Mouse (Mus musculus): ENCODE measurements at regions not wholly inside any gene's neighbourhood (a gene's known extent, or its start where the extent isn't known, plus 50 kb on each side); places are given as distances from the start of the nearest gene placed in this dataset.

DNA sequence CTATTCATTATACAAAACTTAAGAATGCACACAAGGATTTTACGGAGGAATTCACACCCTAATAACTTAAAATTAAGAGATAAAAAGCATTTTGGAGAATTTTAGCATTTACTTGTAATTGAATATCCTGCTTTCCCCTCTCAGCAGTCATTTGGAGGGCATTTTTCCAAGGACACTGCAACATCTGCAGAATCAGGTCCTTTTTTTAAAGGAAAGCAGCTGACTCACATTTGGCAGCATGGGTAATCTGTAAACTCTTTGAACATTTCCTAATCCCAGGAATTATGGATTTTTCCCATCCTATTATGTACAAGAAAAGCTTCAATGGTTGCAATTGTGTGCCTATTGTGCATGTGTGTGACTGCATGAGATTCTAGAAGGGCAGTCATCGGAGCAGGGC lies 112.0 kb downstream of the Gm19410 start:
- peaks cover 19% of the 10 kb centered on the region for H3K4me1 ChIP-seq
- H3K4me3 ChIP-seq (replicated peaks) = no peak overlapping the region
- H3K36me3 ChIP-seq (replicated peaks) = no peaks in the 10 kb centered on the region
- WGBS = 76% methylated on average over 2 of the region's 2 CpGs
- H3K9me3 ChIP-seq = no peaks in the 10 kb centered on the region
- no peak overlapping the region for H3K27ac ChIP-seq
- H3K27me3 ChIP-seq = no peaks in the 10 kb centered on the region
- no peak overlapping the region for H3K9ac ChIP-seq
- H3K4me2 ChIP-seq = no peak overlapping the region
- ATAC-seq (ENCODE audit: low FRiP score) = no peak

- Histone ChIP-seq H3K4me3 (replicated peaks) (no peak overlapping the region), H3K4me1 (peaks cover 19% of the 10 kb centered on the region), H3K36me3 (replicated peaks) (no peaks in the 10 kb centered on the region), H3K27me3 (no peaks in the 10 kb centered on the region), H3K9me3 (no peaks in the 10 kb centered on the region), H3K9ac (no peak overlapping the region), H3K4me2 (no peak overlapping the region), H3K27ac (no peak overlapping the region)
- 79% methylated on average over 5 of the region's 5 CpGs for WGBS
- no peak for ATAC-seq (ENCODE audit: low FRiP score)
Observed at GRCm38 (mm10) chr8:35881810-35882209, 116.2 kb downstream of the Gm19410 start.

- Histone ChIP-seq H3K36me3 (replicated peaks) (no peaks in the 10 kb centered on the region), H3K27ac (peak overlapping the region; percentile 74), H3K27me3 (no peaks in the 10 kb centered on the region), H3K9ac (peak overlapping the region; percentile 38; the same call in 1 of the 2 replicates), H3K4me2 (peak overlapping the region; percentile 31), H3K4me1 (peaks cover 14% of the 10 kb centered on the region), H3K9me3 (no peaks in the 10 kb centered on the region), H3K4me3 (replicated peaks) (no peak overlapping the region)
- ATAC-seq (ENCODE audit: low FRiP score) = peak; percentile 84
- 15% methylated on average over 12 of the region's 12 CpGs for WGBS
Observed at GRCm38 (mm10) chr8:35882638-35883455, 117.3 kb downstream of the Gm19410 start.

DNA sequence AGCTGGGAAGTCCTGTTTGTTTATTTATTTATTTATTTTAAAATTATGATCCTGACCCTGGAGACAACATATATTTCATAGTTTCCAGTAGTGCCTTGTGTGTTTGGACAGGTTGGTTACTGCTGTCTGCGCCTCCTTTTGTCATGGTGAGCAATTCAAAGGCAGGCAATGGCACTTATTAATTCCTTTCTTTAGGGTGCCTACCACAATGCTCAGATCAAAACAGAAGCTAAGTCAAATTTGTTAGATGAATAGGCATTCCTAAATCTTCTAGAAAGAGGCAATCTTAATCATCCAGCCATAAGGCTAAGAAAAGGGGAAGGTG lies 117.8 kb downstream of the Gm19410 start:
- peak overlapping the region; percentile 31 for H3K4me2 ChIP-seq
- H3K27ac ChIP-seq = peak overlapping the region; percentile 74
- H3K9ac ChIP-seq = no peak overlapping the region
- WGBS = 42% methylated on average over 1 of the region's 1 CpGs
- H3K36me3 ChIP-seq (replicated peaks) = no peaks in the 10 kb centered on the region
- H3K4me1 ChIP-seq = peaks cover 14% of the 10 kb centered on the region
- ATAC-seq (ENCODE audit: low FRiP score) = peak; percentile 51; the same call in 1 of the 2 replicates
- no peak overlapping the region for H3K4me3 ChIP-seq (replicated peaks)
- no peaks in the 10 kb centered on the region for H3K27me3 ChIP-seq
- H3K9me3 ChIP-seq = no peaks in the 10 kb centered on the region

- Histone ChIP-seq H3K27ac (no peak overlapping the region), H3K27me3 (no peaks in the 10 kb centered on the region), H3K36me3 (replicated peaks) (no peaks in the 10 kb centered on the region), H3K4me2 (no peak overlapping the region), H3K9ac (no peak overlapping the region), H3K9me3 (no peaks in the 10 kb centered on the region), H3K4me1 (peaks cover 19% of the 10 kb centered on the region), H3K4me3 (replicated peaks) (no peak overlapping the region)
- no peak for ATAC-seq (ENCODE audit: low FRiP score)
- 86% methylated on average over 6 of the region's 6 CpGs for WGBS
Observed at GRCm38 (mm10) chr8:35884545-35884944, 119.0 kb downstream of the Gm19410 start.

- no peak for ATAC-seq (ENCODE audit: low FRiP score)
- Histone ChIP-seq H3K27me3 (no peaks in the 10 kb centered on the region), H3K9ac (no peak overlapping the region), H3K36me3 (replicated peaks) (no peaks in the 10 kb centered on the region), H3K4me2 (no peak overlapping the region), H3K4me3 (replicated peaks) (no peak overlapping the region), H3K27ac (no peak overlapping the region), H3K9me3 (no peaks in the 10 kb centered on the region), H3K4me1 (peaks cover 5% of the 10 kb centered on the region; the same call in 1 of the 2 replicates)
- 89% methylated on average over 4 of the region's 4 CpGs for WGBS
Observed at GRCm38 (mm10) chr8:35890083-35890482, 124.5 kb downstream of the Gm19410 start.

GRCm38 (mm10) chr8:35891769-35892168 lies 126.2 kb downstream of the Gm19410 start:
- ATAC-seq (ENCODE audit: low FRiP score) = no peak
- Histone ChIP-seq H3K4me1 (peaks cover 5% of the 10 kb centered on the region; the same call in 1 of the 2 replicates), H3K9ac (no peak overlapping the region), H3K4me2 (no peak overlapping the region), H3K27me3 (no peaks in the 10 kb centered on the region), H3K4me3 (replicated peaks) (no peak overlapping the region), H3K36me3 (replicated peaks) (no peaks in the 10 kb centered on the region), H3K27ac (no peak overlapping the region), H3K9me3 (no peaks in the 10 kb centered on the region)
- 89% methylated on average over 6 of the region's 6 CpGs for WGBS

- H3K4me1 ChIP-seq = no peaks in the 10 kb centered on the region
- no peak overlapping the region for H3K9ac ChIP-seq
- H3K36me3 ChIP-seq (replicated peaks) = no peaks in the 10 kb centered on the region
- H3K4me2 ChIP-seq = no peak overlapping the region
- ATAC-seq (ENCODE audit: low FRiP score) = no peak
- H3K27ac ChIP-seq = no peak overlapping the region
- H3K27me3 ChIP-seq = no peaks in the 10 kb centered on the region
- 87% methylated on average over 3 of the region's 3 CpGs for WGBS
- H3K4me3 ChIP-seq (replicated peaks) = no peak overlapping the region
- no peaks in the 10 kb centered on the region for H3K9me3 ChIP-seq
Observed at GRCm38 (mm10) chr8:35898493-35898892, 132.9 kb downstream of the Gm19410 start.

- H3K27me3 ChIP-seq = no peaks in the 10 kb centered on the region
- WGBS = 93% methylated on average over 7 of the region's 7 CpGs
- H3K27ac ChIP-seq = no peak overlapping the region
Observed at GRCm38 (mm10) chr8:35901490-35901889, 135.9 kb downstream of the Gm19410 start.

DNA sequence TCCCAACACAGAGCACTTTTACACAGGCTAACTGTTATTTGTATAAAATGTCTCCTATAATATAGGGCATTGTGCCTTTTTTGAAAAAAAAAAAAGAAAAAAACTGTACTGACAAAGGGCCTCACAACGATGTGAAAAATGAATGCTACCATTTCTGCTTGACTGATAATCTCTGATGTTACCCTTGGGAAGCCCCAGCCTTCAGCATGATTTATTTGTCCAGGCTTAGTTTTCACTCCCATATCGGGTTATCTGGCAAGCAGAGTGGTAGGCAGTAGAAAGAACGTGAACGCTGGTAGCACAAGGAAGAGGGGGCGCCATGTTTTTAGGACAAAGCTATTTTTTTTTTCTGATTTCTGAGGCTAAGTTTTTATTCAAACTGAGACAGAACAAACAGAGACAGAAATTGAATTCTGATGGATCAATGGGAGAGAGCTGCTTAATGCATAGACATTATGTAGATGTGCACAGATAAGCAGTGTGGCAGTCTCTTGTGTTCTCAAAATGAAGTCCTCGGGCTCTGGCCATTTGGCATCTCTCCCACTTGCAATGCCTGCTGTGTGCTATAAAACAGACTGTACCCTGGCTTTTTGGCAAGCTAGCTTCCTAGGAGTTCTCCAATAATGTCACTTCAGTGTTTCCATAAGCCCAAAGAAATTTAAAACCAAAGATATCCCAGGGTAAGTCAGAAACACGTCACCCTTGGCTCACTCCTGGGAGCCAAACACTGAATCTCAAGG lies 139.3 kb downstream of the Gm19410 start:
- Histone ChIP-seq H3K9me3 (no peaks in the 10 kb centered on the region), H3K4me2 (no peak overlapping the region), H3K36me3 (replicated peaks) (no peaks in the 10 kb centered on the region), H3K9ac (no peak overlapping the region), H3K27ac (no peak overlapping the region), H3K4me3 (replicated peaks) (no peak overlapping the region), H3K27me3 (no peaks in the 10 kb centered on the region), H3K4me1 (no peaks in the 10 kb centered on the region)
- WGBS = 81% methylated on average over 7 of the region's 7 CpGs
- ATAC-seq (ENCODE audit: low FRiP score) = no peak

More at GRCm38 (mm10) chr8:35901490-35901889, 135.9 kb downstream of the Gm19410 start:
- Histone ChIP-seq H3K4me2 (no peak overlapping the region), H3K4me1 (no peaks in the 10 kb centered on the region), H3K4me3 (replicated peaks) (no peak overlapping the region), H3K9ac (no peak overlapping the region), H3K9me3 (no peaks in the 10 kb centered on the region), H3K36me3 (replicated peaks) (no peaks in the 10 kb centered on the region)
- no peak for ATAC-seq (ENCODE audit: low FRiP score)

- 75% methylated on average over 2 of the region's 2 CpGs for WGBS
- Histone ChIP-seq H3K4me2 (no peak overlapping the region), H3K4me3 (replicated peaks) (no peak overlapping the region)
Observed at GRCm38 (mm10) chr8:35907998-35908397, 142.4 kb downstream of the Gm19410 start.

GRCm38 (mm10) chr8:35912264-35912663 lies 146.7 kb downstream of the Gm19410 start:
- Histone ChIP-seq H3K9me3 (no peaks in the 10 kb centered on the region), H3K27ac (no peak overlapping the region), H3K9ac (no peak overlapping the region), H3K4me3 (replicated peaks) (no peak overlapping the region), H3K4me1 (no peaks in the 10 kb centered on the region), H3K36me3 (replicated peaks) (no peaks in the 10 kb centered on the region), H3K27me3 (no peaks in the 10 kb centered on the region), H3K4me2 (no peak overlapping the region)
- WGBS = 81% methylated on average over 9 of the region's 9 CpGs
- no peak for ATAC-seq (ENCODE audit: low FRiP score)

More at GRCm38 (mm10) chr8:35907998-35908397, 142.4 kb downstream of the Gm19410 start:
- Histone ChIP-seq H3K27me3 (no peaks in the 10 kb centered on the region), H3K9me3 (no peaks in the 10 kb centered on the region), H3K27ac (no peak overlapping the region), H3K36me3 (replicated peaks) (no peaks in the 10 kb centered on the region), H3K9ac (no peak overlapping the region), H3K4me1 (no peaks in the 10 kb centered on the region)
- ATAC-seq (ENCODE audit: low FRiP score) = no peak
